Mouse (Mus musculus): ENCODE results near the gene Gm9125. TPM values are rescaled to one million over a fixed set of nuclear protein-coding genes. Genes with fewer than 3 reads are reported as not detected.
"Not testable (repeated sequence)": the region's sequence is repeated elsewhere in the genome, so short reads cannot be mapped to it uniquely, and the experiment has no call there.

The Gm9125 gene
- polyA plus RNA-seq (2015; fragmentation: Nextera tagmentation; extraction: Ambion mirVana): 0.22 and 0.24 TPM in 2 replicates

DNA sequence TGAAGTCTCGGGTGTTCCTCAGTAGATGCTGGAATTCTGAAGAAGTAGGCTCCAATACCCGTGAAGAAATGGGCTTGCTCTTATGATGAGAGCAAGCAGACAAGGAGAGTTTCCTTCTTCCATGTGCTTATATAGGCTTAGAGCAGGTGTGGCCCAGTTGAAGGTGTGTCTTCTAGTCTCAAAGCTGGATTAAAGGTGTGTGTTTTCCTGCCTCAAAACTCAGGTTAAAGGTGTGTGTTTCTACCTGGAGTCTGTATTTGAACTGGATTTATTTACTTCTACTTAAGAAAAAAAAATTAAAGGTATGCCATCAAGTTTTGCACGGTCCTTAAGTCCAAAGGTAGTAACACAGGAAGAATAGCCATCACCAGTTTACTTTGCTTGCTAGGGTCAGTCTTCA lies at the start of gene Gm9125:
TSS of gene Gm9125 (minus strand) at position 101 of the 400 bp plus-strand sequence.
- WGBS: 43% methylated on average over 1 of the region's 3 CpGs
- H3K27me3 ChIP-seq (ENCODE audit: control insufficient read depth, insufficient read depth, low read length); H3K4me3 ChIP-seq (ENCODE audit: low read depth, low read length); H3K9ac ChIP-seq (ENCODE audit: low read length); H3K36me3 ChIP-seq (ENCODE audit: control insufficient read depth, insufficient read depth, low read length); H3K4me1 ChIP-seq (replicated peaks; ENCODE audit: control insufficient read depth, insufficient read depth); DNase-seq (ENCODE audit: low spot score); ATAC-seq (ENCODE audit: low FRiP score, low TSS enrichment); H3K4me2 ChIP-seq (replicated peaks; ENCODE audit: low read depth); H3K27ac ChIP-seq (replicated peaks); H3K9me3 ChIP-seq (ENCODE audit: control insufficient read depth, low read length): not testable (repeated sequence)

DNA sequence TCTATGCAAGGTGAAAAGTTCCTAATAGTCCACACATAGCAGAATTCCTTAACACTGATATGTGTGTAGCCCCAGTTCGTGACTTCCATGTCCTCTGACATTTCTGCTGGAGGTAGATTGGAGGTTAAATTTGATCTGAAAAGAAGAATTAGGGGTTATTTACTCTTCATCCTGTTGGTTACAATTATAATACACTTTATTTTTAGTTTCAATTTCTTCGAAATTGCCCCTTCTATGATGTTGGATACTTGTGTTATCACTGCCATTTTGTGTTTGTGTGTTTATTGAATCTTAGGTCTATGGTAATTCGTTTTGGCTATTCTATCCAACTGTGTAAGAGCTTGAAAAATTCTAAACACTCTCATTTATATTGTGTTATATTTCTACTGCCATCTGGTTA lies 17.9 kb upstream of the Gm9125 start, which contains the start of gene Gm10697:
TSS of gene Gm10697 (minus strand) at position 101 of the 400 bp plus-strand sequence.
- H3K36me3 ChIP-seq (ENCODE audit: control insufficient read depth, insufficient read depth, low read length); H3K4me1 ChIP-seq (replicated peaks; ENCODE audit: control insufficient read depth, insufficient read depth); H3K9me3 ChIP-seq (ENCODE audit: control insufficient read depth, low read length); DNase-seq (ENCODE audit: low spot score); H3K9ac ChIP-seq (ENCODE audit: low read length); H3K27me3 ChIP-seq (ENCODE audit: control insufficient read depth, insufficient read depth, low read length); H3K4me2 ChIP-seq (replicated peaks; ENCODE audit: low read depth); ATAC-seq (ENCODE audit: low FRiP score, low TSS enrichment); H3K4me3 ChIP-seq (ENCODE audit: low read depth, low read length); H3K27ac ChIP-seq (replicated peaks): not testable (repeated sequence)
- no CpG with 5 or more reads among the region's 3 CpGs for WGBS

DNA sequence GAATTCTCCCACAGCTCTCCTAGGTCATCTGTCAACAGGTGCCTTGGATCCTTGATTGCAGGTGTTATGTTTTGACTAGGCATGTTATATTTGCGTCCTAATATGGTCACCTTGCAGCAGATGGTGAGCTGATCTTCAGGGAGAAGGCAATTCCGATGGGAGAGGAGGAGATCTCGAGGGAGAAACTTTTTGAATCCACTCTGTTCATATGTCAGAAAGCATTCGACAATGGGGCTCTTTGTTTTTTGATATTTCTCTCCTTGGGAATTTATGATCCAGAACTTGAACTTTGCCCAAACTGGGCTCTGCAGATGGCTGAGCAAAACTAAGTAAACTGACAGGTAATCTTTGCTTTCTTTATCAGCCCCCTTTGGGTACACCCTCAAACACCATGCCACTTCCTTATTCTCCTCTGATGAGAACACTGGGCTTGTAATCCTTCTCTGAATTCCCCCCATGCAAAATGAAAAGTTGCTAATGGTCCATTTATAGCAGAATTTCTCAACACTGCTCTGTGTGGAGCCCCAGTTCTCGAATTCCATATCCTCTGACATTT lies 5.0 kb downstream of the Gm9125 start:
- not testable (repeated sequence) for DNase-seq (ENCODE audit: low spot score); H3K27me3 ChIP-seq (ENCODE audit: control insufficient read depth, insufficient read depth, low read length); H3K36me3 ChIP-seq (ENCODE audit: control insufficient read depth, insufficient read depth, low read length); H3K27ac ChIP-seq (replicated peaks); H3K9ac ChIP-seq (ENCODE audit: low read length); H3K4me3 ChIP-seq (ENCODE audit: low read depth, low read length); H3K9me3 ChIP-seq (ENCODE audit: control insufficient read depth, low read length); H3K4me1 ChIP-seq (replicated peaks; ENCODE audit: control insufficient read depth, insufficient read depth); H3K4me2 ChIP-seq (replicated peaks; ENCODE audit: low read depth)
- peak; percentile 77; the same call in 1 of the 2 replicates for ATAC-seq (ENCODE audit: low FRiP score, low TSS enrichment)
- WGBS: no CpG with 5 or more reads among the region's 5 CpGs

DNA sequence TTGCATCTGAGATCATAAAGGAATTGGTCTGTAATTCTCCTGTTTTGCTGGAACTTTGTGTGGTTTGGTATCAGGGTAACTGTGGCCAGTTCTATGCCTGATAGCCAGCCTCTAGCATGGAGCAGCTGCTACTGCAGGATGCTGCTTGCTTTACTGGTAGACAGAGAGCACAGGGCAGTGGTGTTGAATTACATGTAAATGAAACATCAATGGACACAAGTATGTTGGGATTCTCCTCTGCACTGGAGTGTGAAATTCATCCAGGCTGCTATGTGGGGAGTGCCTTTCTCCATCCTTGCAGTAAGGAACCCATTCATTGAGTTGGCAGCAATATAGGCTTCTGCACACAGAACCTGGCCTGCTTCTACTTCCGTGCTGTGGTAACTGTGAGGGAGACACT lies 16.4 kb downstream of the Gm9125 start:
- not testable (repeated sequence) for H3K27me3 ChIP-seq (ENCODE audit: control insufficient read depth, insufficient read depth, low read length); H3K4me3 ChIP-seq (ENCODE audit: low read depth, low read length); DNase-seq (ENCODE audit: low spot score); H3K9ac ChIP-seq (ENCODE audit: low read length); H3K27ac ChIP-seq (replicated peaks); H3K4me1 ChIP-seq (replicated peaks; ENCODE audit: control insufficient read depth, insufficient read depth); H3K9me3 ChIP-seq (ENCODE audit: control insufficient read depth, low read length); H3K4me2 ChIP-seq (replicated peaks; ENCODE audit: low read depth); ATAC-seq (ENCODE audit: low FRiP score, low TSS enrichment); H3K36me3 ChIP-seq (ENCODE audit: control insufficient read depth, insufficient read depth, low read length)
- WGBS: 87% methylated on average over 1 of the region's 1 CpGs

DNA sequence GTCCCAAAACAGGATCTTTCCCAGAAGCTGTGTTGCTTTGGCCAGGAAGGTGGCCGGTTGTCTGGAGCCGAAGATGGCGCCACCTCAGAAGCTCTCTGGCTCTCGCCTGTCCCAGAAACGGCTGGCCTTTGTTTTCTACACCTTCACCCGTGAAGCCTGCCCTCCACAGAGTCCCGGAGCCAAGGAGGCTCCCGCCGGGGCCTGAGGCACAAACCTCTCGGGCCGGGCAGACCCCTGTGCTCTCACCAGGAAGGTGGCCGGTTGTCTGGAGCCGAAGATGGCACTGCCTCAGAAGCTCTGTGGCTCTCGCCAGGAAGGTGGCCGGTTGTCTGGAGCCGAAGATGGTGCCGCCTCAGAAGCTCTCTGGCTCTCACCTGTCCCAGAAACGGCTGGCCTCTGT lies 20.3 kb downstream of the Gm9125 start:
- H3K36me3 ChIP-seq (ENCODE audit: control insufficient read depth, insufficient read depth, low read length); H3K4me1 ChIP-seq (replicated peaks; ENCODE audit: control insufficient read depth, insufficient read depth); H3K27ac ChIP-seq (replicated peaks); H3K9me3 ChIP-seq (ENCODE audit: control insufficient read depth, low read length); H3K4me2 ChIP-seq (replicated peaks; ENCODE audit: low read depth); H3K4me3 ChIP-seq (ENCODE audit: low read depth, low read length); ATAC-seq (ENCODE audit: low FRiP score, low TSS enrichment); DNase-seq (ENCODE audit: low spot score); H3K27me3 ChIP-seq (ENCODE audit: control insufficient read depth, insufficient read depth, low read length); H3K9ac ChIP-seq (ENCODE audit: low read length): not testable (repeated sequence)
- WGBS: 93% methylated on average over 16 of the region's 18 CpGs

Other genes with a start within 250 kb of the Gm9125 start
- not detected in 2 replicates for gene Tdpoz3, start 228.9 kb downstream of the Gm9125 start, polyA plus RNA-seq (2015; fragmentation: Nextera tagmentation; extraction: Ambion mirVana)
- gene Gm9117, start 111.3 kb downstream of the Gm9125 start, polyA plus RNA-seq (2015; fragmentation: Nextera tagmentation; extraction: Ambion mirVana): 0.17 TPM in 1 of 2 replicates, not detected in the other
- not detected in 2 replicates for gene Tdpoz5, start 93.6 kb downstream of the Gm9125 start, polyA plus RNA-seq (2015; fragmentation: Nextera tagmentation; extraction: Ambion mirVana)
- not detected in 2 replicates for gene Gm10697, start 17.8 kb upstream of the Gm9125 start, polyA plus RNA-seq (2015; fragmentation: Nextera tagmentation; extraction: Ambion mirVana)
- gene Gm10696, start 123.3 kb upstream of the Gm9125 start, polyA plus RNA-seq (2015; fragmentation: Nextera tagmentation; extraction: Ambion mirVana): not detected in 2 replicates
- 0.06 TPM in 1 of 2 replicates, not detected in the other for gene Gm5286, start 141.8 kb upstream of the Gm9125 start, polyA plus RNA-seq (2015; fragmentation: Nextera tagmentation; extraction: Ambion mirVana)
- not detected in 2 replicates for gene Gm4778, start 209.2 kb upstream of the Gm9125 start, polyA plus RNA-seq (2015; fragmentation: Nextera tagmentation; extraction: Ambion mirVana)

Measured in stomach, postnatal 0 days (tissue).